Mouse (Mus musculus) cerebellum, postnatal 10 days (tissue): ENCODE measurements around the gene Nup205.

Experiments
- DNase-seq, 2 experiments: peaks; one replicate each; pipeline ENCODE4 v3.0.0; 2021; ENCODE audit warnings: mixed read lengths in 2 of 2

Nup205 gene

DNA sequence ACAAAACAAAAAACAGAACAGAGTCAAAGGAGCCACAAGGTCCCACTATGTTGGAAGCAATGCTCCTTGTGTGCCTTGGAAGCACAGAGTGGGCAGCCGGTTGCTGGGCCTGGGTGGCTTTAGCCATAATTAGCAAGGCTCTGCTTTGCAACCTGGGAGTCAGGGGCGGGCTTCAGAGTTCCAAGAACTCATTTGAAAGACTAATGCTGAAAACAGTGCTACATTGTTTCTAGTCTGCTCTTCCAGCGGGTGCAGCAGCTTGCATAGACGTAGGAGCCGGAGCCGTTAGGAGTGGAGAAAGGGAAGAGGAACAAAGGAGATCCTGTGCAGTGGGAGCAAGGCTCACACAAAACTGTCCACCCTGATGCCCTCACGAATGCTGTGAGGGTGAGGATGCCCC, 111.7 kb downstream of the Nup205 start:
- peak in 1 of 2 experiments; percentile 7 for DNase-seq

DNA sequence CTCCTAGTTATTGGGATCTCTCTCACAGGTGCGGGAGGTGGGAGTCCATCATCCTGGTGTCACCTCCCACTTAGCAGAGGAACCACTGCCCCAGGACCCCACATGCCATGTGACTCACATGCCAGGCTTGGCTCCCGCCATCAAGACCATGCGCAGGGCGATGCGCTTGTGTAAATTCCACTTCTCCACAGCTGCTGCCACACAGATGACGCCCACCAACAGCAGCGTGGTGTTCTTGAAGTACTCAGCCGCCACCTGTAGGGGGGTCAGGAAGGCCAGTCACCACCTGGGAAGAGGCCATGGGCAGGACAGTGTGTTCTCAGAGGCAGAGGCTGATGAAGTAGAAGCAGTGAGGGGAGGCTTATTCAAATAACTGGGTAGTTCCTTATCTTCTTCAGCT, 112.5 kb downstream of the Nup205 start:
- DNase-seq: no peak

DNA sequence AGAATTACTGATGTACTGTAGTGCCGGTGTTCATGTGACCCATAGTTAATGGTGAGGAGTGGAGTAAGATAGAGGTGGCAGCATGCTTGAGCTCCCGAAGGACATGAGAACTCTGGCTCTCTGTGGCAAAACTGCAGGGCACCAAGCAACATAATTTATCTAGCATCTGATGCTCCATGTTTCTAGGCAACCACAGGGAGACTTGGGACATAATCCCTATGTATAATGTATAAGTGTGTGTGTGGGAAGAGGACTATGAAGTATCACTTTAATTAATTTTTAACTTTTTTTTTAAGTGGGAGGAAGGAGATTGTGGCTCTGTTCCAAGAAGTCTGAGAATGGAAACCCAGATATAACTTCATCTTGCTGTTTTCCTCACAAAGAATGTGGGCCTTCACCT, 117.7 kb downstream of the Nup205 start:
- no peak for DNase-seq

DNA sequence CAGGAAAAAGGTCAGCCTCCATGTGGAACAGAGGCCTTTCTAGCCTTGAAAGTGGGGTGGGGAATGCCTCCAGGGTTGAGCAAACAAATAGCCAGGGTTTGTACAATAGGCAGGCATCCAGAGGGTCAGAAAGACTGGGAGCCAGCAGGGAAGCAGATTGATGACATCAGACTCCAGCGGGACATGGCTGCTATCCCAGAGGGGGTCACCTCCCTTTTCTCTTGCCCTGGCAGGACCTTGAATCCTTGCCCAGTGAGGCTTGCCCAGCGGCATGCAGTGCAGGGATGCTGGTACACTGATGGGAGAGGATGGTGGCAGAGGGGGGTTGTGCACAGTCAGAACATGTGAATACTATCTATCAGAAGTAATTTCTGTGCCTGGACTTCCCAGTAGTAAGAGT, 119.8 kb downstream of the Nup205 start:
- DNase-seq: peak; percentile 29 to 48
